Mouse (Mus musculus): ENCODE measurements around the gene Nrxn1. TPM values are rescaled to one million over a fixed set of nuclear protein-coding genes. Genes with fewer than 3 reads are reported as not detected.

Nrxn1 gene
- polyA plus RNA-seq, 1 experiment: 0.31 TPM

DNA sequence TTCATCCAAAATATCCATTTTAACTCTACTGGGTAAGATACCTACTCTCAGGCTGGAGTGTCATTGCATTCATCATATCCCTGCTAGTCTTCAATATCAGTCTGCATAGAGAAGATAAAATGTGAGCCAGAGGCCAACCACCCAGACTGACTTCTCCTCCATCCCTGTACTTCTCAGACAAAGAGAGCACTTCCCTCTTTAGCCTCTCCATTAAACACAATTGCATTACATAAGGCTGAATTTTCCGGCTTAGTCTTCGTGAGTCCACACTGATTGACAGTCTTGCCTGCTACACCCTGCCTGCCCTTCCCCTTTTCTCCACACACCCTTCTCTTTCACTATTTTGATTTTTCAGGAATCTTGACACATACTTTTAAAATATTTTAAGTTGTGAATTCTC lies 858.1 kb downstream of the Nrxn1 start:
- no peak for TF ChIP-seq CTCF (IDR thresholded peaks at IDR 0.05; ENCODE audit: borderline replicate concordance, control insufficient read depth, extremely low read depth, insufficient read depth, low read length, poor library complexity)
- H3K36me3 ChIP-seq (ENCODE audit: control insufficient read depth, insufficient read depth, low read length): no peaks in the 10 kb centered on the region
- no peak for DNase-seq
- WGBS: 79% methylated on average over 2 of the region's 2 CpGs
- no peak overlapping the region for H3K4me3 ChIP-seq (ENCODE audit: control insufficient read depth, insufficient read depth, low read length)
- H3K4me1 ChIP-seq (replicated peaks; ENCODE audit: control insufficient read depth, insufficient read depth, low read length): no peaks in the 10 kb centered on the region
- no peaks in the 10 kb centered on the region for H3K27me3 ChIP-seq (ENCODE audit: control insufficient read depth, insufficient read depth, low read length)
- no peak overlapping the region for H3K27ac ChIP-seq (ENCODE audit: control insufficient read depth, insufficient read depth, low read length)

GRCm38 (mm10) chr17:90208547-90208946 lies 884.3 kb downstream of the Nrxn1 start:
- H3K36me3 ChIP-seq (ENCODE audit: control insufficient read depth, insufficient read depth, low read length): no peaks in the 10 kb centered on the region
- DNase-seq: no peak
- H3K4me3 ChIP-seq (ENCODE audit: control insufficient read depth, insufficient read depth, low read length): no peak overlapping the region
- H3K27ac ChIP-seq (ENCODE audit: control insufficient read depth, insufficient read depth, low read length): no peak overlapping the region
- no peaks in the 10 kb centered on the region for H3K4me1 ChIP-seq (replicated peaks; ENCODE audit: control insufficient read depth, insufficient read depth, low read length)
- TF ChIP-seq POLR2A (IDR thresholded peaks at IDR 0.05; ENCODE audit: control insufficient read depth, extremely low read depth, insufficient read depth, low read length, poor library complexity) (no peak), CTCF (IDR thresholded peaks at IDR 0.05; ENCODE audit: borderline replicate concordance, control insufficient read depth, extremely low read depth, insufficient read depth, low read length, poor library complexity) (no peak)
- H3K27me3 ChIP-seq (ENCODE audit: control insufficient read depth, insufficient read depth, low read length): no peaks in the 10 kb centered on the region

DNA sequence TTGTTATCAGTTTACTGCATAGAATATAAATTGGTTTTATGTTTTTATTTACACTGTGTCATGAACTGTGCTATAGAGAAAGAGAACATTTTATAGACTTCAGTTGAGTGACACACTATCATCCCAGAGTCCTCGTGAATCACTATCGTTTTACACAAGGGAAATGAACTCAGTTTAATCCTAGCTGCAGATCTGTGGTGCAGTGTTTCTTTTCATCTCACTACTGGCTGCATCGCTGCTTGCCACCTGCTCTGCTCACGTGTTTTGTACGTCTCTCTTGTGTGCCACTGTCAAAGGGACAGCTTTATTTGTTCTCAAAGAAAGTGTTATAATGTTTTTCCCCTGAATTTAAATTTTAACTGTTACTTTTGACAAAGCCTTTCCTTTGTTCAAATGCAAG lies 885.3 kb downstream of the Nrxn1 start:
- Histone ChIP-seq H3K27ac (ENCODE audit: control insufficient read depth, insufficient read depth, low read length) (no peak overlapping the region), H3K27me3 (ENCODE audit: control insufficient read depth, insufficient read depth, low read length) (no peaks in the 10 kb centered on the region), H3K36me3 (ENCODE audit: control insufficient read depth, insufficient read depth, low read length) (no peaks in the 10 kb centered on the region), H3K4me1 (replicated peaks; ENCODE audit: control insufficient read depth, insufficient read depth, low read length) (no peaks in the 10 kb centered on the region), H3K4me3 (ENCODE audit: control insufficient read depth, insufficient read depth, low read length) (no peak overlapping the region)
- TF ChIP-seq CTCF (IDR thresholded peaks at IDR 0.05; ENCODE audit: borderline replicate concordance, control insufficient read depth, extremely low read depth, insufficient read depth, low read length, poor library complexity) (no peak), POLR2A (IDR thresholded peaks at IDR 0.05; ENCODE audit: control insufficient read depth, extremely low read depth, insufficient read depth, low read length, poor library complexity) (no peak)
- 91% methylated on average over 5 of the region's 5 CpGs for WGBS
- no peak for DNase-seq

DNA sequence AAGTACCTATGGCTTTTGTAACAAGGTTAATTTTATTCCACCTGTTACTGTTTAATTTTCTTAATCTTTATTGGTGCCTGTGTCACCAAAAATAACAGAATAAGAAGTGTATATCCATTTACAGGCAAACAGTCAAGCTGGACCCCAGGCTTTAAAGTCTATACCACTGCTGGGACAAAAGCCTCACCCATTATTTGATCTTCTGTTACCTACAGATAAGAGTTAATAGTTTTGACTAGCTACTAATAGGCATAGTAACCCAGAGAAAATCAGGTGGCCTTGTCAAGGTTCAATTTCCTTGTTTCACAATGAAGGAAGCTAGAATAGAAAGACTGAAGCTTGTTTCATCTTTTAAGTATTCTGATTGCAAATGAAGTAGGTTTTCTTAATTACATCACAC lies 888.9 kb downstream of the Nrxn1 start:
- Histone ChIP-seq H3K4me1 (replicated peaks; ENCODE audit: control insufficient read depth, insufficient read depth, low read length) (no peaks in the 10 kb centered on the region), H3K27ac (ENCODE audit: control insufficient read depth, insufficient read depth, low read length) (no peak overlapping the region), H3K27me3 (ENCODE audit: control insufficient read depth, insufficient read depth, low read length) (no peaks in the 10 kb centered on the region), H3K4me3 (ENCODE audit: control insufficient read depth, insufficient read depth, low read length) (no peak overlapping the region), H3K36me3 (ENCODE audit: control insufficient read depth, insufficient read depth, low read length) (no peaks in the 10 kb centered on the region)
- DNase-seq: no peak
- TF ChIP-seq POLR2A (IDR thresholded peaks at IDR 0.05; ENCODE audit: control insufficient read depth, extremely low read depth, insufficient read depth, low read length, poor library complexity): no peak

GRCm38 (mm10) chr17:90202785-90203184 lies 890.1 kb downstream of the Nrxn1 start:
- no peak for DNase-seq
- Histone ChIP-seq H3K27ac (ENCODE audit: control insufficient read depth, insufficient read depth, low read length) (no peak overlapping the region), H3K27me3 (ENCODE audit: control insufficient read depth, insufficient read depth, low read length) (no peaks in the 10 kb centered on the region), H3K4me1 (replicated peaks; ENCODE audit: control insufficient read depth, insufficient read depth, low read length) (no peaks in the 10 kb centered on the region), H3K4me3 (ENCODE audit: control insufficient read depth, insufficient read depth, low read length) (no peak overlapping the region), H3K36me3 (ENCODE audit: control insufficient read depth, insufficient read depth, low read length) (no peaks in the 10 kb centered on the region)
- no peak for TF ChIP-seq CTCF (IDR thresholded peaks at IDR 0.05; ENCODE audit: borderline replicate concordance, control insufficient read depth, extremely low read depth, insufficient read depth, low read length, poor library complexity)
- no peak for TF ChIP-seq POLR2A (IDR thresholded peaks at IDR 0.05; ENCODE audit: control insufficient read depth, extremely low read depth, insufficient read depth, low read length, poor library complexity)
- WGBS: 94% methylated on average over 2 of the region's 2 CpGs

- Histone ChIP-seq H3K36me3 (ENCODE audit: control insufficient read depth, insufficient read depth, low read length) (no peaks in the 10 kb centered on the region), H3K27ac (ENCODE audit: control insufficient read depth, insufficient read depth, low read length) (no peak overlapping the region), H3K27me3 (ENCODE audit: control insufficient read depth, insufficient read depth, low read length) (no peaks in the 10 kb centered on the region), H3K4me3 (ENCODE audit: control insufficient read depth, insufficient read depth, low read length) (no peak overlapping the region), H3K4me1 (replicated peaks; ENCODE audit: control insufficient read depth, insufficient read depth, low read length) (no peaks in the 10 kb centered on the region)
- 46% methylated on average over 1 of the region's 1 CpGs for WGBS
- DNase-seq: no peak
- TF ChIP-seq POLR2A (IDR thresholded peaks at IDR 0.05; ENCODE audit: control insufficient read depth, extremely low read depth, insufficient read depth, low read length, poor library complexity) (no peak), CTCF (IDR thresholded peaks at IDR 0.05; ENCODE audit: borderline replicate concordance, control insufficient read depth, extremely low read depth, insufficient read depth, low read length, poor library complexity) (no peak)
Measured at GRCm38 (mm10) chr17:90196772-90197171, 896.1 kb downstream of the Nrxn1 start.

DNA sequence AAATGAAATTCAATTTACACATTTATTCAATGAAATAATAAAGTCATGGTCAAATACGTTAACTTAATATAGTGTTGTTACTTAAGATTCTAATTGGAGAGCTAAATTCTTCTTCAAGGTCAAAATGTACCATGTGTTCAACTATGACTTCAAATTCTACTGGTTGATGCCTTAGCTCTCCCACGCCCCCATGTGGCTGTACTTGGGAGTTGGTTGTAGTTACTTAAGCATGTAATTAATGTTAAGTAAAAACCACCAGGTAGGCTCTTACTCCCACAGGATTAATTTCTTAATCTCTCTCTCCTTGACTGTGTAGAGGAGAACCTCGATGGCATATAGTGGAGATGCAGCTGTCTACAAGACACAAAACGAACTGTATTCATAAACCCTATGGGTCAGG lies 951.3 kb downstream of the Nrxn1 start:
- 58% methylated on average over 4 of the region's 4 CpGs for WGBS
- H3K36me3 ChIP-seq (ENCODE audit: control insufficient read depth, insufficient read depth, low read length): no peaks in the 10 kb centered on the region
- no peaks in the 10 kb centered on the region for H3K27me3 ChIP-seq (ENCODE audit: control insufficient read depth, insufficient read depth, low read length)
- TF ChIP-seq POLR2A (IDR thresholded peaks at IDR 0.05; ENCODE audit: control insufficient read depth, extremely low read depth, insufficient read depth, low read length, poor library complexity) (no peak), CTCF (IDR thresholded peaks at IDR 0.05; ENCODE audit: borderline replicate concordance, control insufficient read depth, extremely low read depth, insufficient read depth, low read length, poor library complexity) (no peak)
- H3K27ac ChIP-seq (ENCODE audit: control insufficient read depth, insufficient read depth, low read length): no peak overlapping the region
- DNase-seq: no peak
- no peak overlapping the region for H3K4me3 ChIP-seq (ENCODE audit: control insufficient read depth, insufficient read depth, low read length)
- no peaks in the 10 kb centered on the region for H3K4me1 ChIP-seq (replicated peaks; ENCODE audit: control insufficient read depth, insufficient read depth, low read length)

All from thymus, adult 2 months (tissue).